Mouse (Mus musculus) heart, adult 11 months (tissue): ENCODE data around the gene Gucy2d.

Experiments
- DNase-seq: peaks from one replicate; pipeline ENCODE4 v3.0.0; 2022

The Gucy2d gene

DNA sequence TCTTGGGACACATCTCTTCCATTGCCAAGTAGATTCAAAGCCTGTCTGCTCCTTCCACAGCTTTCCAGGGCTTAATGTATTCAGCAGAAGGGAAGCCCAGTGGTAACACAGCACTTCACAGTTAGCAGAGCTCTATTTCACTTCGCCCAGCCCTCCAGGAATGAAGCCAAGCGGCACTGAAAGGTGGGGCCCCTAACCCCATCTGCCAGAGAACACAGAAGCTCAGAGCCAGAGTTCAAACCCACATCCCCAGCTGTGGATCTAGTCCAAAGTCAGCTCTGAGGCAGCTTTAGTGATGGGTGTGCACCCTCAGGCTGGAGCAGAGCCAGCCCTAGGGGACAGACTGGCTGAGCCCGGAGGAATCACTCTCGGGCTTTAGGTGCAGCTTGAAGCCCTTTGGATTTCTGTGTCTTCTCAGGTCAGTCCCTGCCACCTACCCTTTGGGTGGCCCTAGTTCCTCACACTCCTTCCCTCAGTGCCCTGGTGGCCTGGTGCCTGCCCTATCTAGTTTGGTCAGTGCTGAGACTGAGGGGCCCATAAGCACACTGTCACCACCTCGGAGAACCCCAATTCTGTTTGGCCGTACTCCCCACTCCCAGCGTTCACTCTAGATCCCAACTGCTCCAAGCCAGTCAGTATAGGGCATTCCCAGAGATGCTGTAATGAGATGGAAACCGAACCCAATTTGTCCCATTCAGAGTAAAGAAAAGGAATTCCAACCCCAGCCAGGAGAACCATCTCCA, 83.0 kb downstream of the Gucy2d start:
- DNase-seq: peak; percentile 99

DNA sequence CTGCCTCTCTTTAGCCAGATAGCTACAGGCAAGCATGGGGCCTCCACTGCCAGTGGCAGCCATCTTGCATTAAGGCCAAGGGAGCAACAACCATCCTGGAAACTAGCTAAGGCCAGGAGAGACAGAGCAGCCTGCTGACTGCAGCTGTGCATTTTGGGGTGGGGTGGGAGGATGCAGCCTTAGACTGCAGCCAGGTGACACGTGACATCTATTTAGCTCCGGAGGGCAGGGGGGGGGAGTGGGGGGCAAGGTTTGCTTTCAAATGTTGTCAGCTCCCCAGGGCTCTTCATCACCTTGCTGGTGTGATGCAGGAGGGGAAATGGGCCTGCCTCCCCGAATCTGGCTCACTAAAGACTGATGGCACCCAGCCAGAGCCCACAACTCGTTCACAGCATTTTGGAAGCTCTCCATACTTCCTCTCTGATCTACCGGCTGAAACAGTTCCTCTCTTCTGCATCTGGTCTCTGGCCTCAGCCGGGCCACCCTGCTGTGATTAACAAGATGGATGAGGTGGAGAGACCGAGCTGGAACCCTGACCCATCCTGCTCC, 83.7 kb downstream of the Gucy2d start:
- peak; percentile 98 for DNase-seq

DNA sequence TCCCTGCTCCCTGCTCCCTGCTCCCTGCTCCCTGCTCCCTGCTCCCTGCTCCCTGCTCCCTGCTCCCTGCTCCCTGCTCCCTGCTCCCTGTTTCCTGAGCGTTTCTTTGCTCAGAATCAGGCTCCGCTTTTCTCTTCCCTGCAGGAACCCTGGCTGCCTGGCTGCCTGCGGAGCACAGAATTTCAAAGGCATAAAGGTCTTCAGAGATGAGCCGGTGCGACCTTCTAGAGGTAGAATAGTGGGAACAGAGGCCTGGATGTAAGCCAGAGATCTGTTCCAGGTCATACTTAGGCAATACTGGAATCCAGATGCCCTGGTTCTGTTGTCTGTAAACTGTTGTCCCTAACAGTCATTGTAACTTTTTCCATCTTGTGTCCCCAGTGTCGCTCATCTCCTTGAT, 84.2 kb downstream of the Gucy2d start:
- DNase-seq: no peak

DNA sequence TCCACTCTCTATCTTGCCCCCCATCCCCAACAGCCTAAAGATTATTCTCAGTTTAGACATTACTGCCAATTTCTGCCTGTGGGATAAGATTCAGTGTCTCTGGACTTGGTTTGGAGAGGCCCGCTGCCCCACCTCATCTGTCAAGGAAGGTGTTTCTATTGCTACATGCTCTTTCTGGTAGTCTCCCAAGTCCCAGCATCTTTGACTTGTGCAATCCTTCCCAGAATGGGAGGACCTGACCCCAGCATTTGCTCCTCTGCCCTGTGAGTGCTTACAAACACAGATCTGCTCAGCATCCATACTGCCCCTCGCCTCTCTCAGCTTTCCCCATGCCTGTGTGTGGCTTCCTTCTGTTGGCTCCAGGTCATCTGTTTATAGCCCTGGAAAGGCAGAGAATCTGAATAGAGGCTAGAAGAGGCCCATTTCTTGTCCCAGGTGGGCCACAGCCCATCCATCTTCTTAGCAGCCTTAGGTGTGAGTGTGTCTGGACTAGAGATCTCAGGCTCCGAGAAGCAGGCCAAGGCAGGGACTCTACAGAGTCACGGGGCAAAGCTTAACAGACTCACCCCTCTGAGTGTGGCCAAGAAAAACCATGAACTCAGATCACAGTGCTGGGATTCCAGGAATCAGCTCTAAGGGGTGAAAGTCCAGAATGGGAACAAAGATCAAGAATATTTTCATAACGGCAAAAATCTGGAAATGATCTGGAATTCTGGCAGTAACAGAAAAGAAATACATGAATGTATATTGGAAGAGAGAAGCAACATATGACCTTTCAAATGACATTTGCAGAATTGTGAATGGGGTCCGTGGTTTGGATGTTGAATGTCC, 84.9 kb downstream of the Gucy2d start:
- peak; percentile 95 for DNase-seq
